Mouse (Mus musculus) bone marrow, adult 2 months (tissue): ENCODE results near the gene Gm49510.

Experiments used
- CTCF ChIP-seq: fragments of 200-500 bp; IDR thresholded peaks from 2 replicates; pipeline ENCODE4 v1.5.1; 2011; ENCODE audit warnings: low read length, control low read depth; ENCODE audit not compliant: control insufficient read depth, insufficient read depth
- POLR2A ChIP-seq: fragments of 200-500 bp; IDR thresholded peaks from 2 replicates; pipeline ENCODE4 v1.6.1; 2011; ENCODE audit warnings: low read depth, mild to moderate bottlenecking, control low read depth, low read length, borderline replicate concordance; ENCODE audit not compliant: control insufficient read depth

DNA sequence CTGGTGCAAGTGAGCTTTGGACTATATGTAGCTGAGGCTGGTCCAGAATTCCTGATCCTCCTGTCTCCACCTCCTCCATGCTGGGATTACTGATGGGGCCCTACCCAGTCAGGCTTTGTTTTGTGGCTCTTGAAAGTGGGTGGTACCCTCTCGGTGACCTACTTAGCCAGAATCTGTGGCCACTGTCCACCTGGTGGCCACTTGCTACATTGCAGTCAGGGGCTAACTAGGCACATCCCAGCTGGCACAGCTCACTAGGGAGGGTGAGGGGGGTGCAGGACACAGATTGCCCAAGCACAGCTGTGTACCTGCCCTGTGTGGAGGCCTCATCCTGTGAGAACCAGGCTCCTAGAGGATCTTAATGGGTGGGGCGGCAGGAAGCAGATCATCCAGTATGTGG, 63.4 kb downstream of the Gm49510 start:
- no peak for TF ChIP-seq POLR2A
- TF ChIP-seq CTCF = peak; percentile 81
